Mouse (Mus musculus) spleen, adult 2 months (tissue): ENCODE measurements around the gene Appl1.

Source experiments
- CTCF ChIP-seq: fragments of 200-500 bp; IDR thresholded peaks from 2 replicates; pipeline ENCODE4 v1.5.1; 2011; ENCODE audit warnings: mild to moderate bottlenecking, inconsistent platforms; ENCODE audit not compliant: insufficient read depth, insufficient read length, insufficient replicate concordance; ENCODE audit errors: extremely low read depth
- POLR2A ChIP-seq: fragments of 200-500 bp; IDR thresholded peaks from 2 replicates; pipeline ENCODE4 v1.6.1; 2011; ENCODE audit warnings: low read depth, low read length, inconsistent platforms

DNA sequence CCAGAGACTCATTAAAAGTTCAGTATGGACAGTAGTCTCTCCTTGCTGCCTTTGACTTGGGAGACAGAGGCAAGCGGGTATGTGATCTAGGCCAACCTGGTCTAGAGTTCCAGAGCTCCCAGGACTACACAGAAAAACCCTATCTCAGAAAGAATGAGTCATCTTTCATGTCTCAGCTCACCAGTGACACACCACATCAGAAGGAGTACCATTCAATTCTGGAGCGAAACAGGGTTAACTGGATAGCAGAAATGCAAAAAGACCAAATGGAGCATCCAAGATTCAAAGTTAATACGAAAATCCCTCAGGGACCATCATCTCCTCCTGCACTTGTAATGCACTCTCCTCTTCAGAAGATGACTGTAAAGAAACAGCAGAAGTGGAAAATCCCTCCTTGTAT, 51.7 kb downstream of the Appl1 start:
- TF ChIP-seq POLR2A (no peak), CTCF (no peak)
